7 mouse cellular contexts compared by ENCODE assay signal in genomic region chr6:118478957-118479708, GRCm38 (mm10). TPM values are rescaled to one million over a fixed set of nuclear protein-coding genes. Genes with fewer than 3 reads are reported as not detected.
DNase-seq lines count a peak whose midpoint lies in the region; ATAC-seq lines count a peak whose summit lies in the region.

TSS of gene Zfp9 (minus strand) at chr6:118479320.

- no peaks in the 10 kb centered on the region for H3K9me3 ChIP-seq in limb, embryonic 10.5 days (replicated peaks)
- no peaks in the 10 kb centered on the region for H3K9me3 ChIP-seq in midbrain, embryonic 11.5 days (ENCODE audit: control insufficient read depth, low read length)

- H3K9ac ChIP-seq in midbrain, embryonic 11.5 days (ENCODE audit: low read length): peak within 1 kb of the TSS; percentile 71

- peak within 1 kb of the TSS; percentile 91 for H3K27ac ChIP-seq in limb, embryonic 10.5 days
- H3K27ac ChIP-seq in midbrain, embryonic 11.5 days (ENCODE audit: low read depth, low read length): peak within 1 kb of the TSS; percentile 72

- peaks cover 13% of the 10 kb centered on the region for H3K4me1 ChIP-seq in limb, embryonic 10.5 days
- H3K4me1 ChIP-seq in midbrain, embryonic 11.5 days (ENCODE audit: control insufficient read depth, insufficient read depth, low read length): peaks cover 12% of the 10 kb centered on the region; the same call in 1 of the 2 replicates

- peak; percentile 90 to 92 for DNase-seq in adrenal gland, postnatal 36 days
- peak; percentile 83 for DNase-seq in embryo, embryonic 9.5 days (ENCODE audit: extremely low spot score)
- DNase-seq in heart, adult 11 months: peak; percentile 99
- DNase-seq in kidney, adult 18-20 months: peak; percentile 72
- peak; percentile 84 for DNase-seq in limb, embryonic 10.5 days (ENCODE audit: low spot score)
- peak; percentile 97 for DNase-seq in midbrain, embryonic 11.5 days (ENCODE audit: low spot score, missing footprints)
- DNase-seq in spleen, postnatal 14 days (ENCODE audit: low spot score in 2 of 2): peak; percentile 12 to 14

- peak within 1 kb of the TSS; percentile 76 for H3K4me3 ChIP-seq in limb, embryonic 10.5 days
- peak within 1 kb of the TSS; percentile 53 for H3K4me3 ChIP-seq in midbrain, embryonic 11.5 days (ENCODE audit: low read depth, low read length)

- ATAC-seq in midbrain, embryonic 11.5 days (ENCODE audit: low FRiP score): peak; percentile 89

- peak within 1 kb of the TSS; percentile 75 for H3K4me2 ChIP-seq in midbrain, embryonic 11.5 days

- peaks cover 12% of the 10 kb centered on the region for H3K36me3 ChIP-seq in limb, embryonic 10.5 days
- no peaks in the 10 kb centered on the region for H3K36me3 ChIP-seq in midbrain, embryonic 11.5 days (ENCODE audit: control insufficient read depth, insufficient read depth, low read length)

- under 1% methylated on average over 52 of the region's 57 CpGs for WGBS in limb, embryonic 10.5 days
- WGBS in midbrain, embryonic 11.5 days: under 1% methylated on average over 51 of the region's 57 CpGs

- peaks cover 12% of the 10 kb centered on the region for H3K27me3 ChIP-seq in limb, embryonic 10.5 days (ENCODE audit: low read depth, poor library complexity, severe bottlenecking)
- H3K27me3 ChIP-seq in midbrain, embryonic 11.5 days (ENCODE audit: control insufficient read depth, insufficient read depth, low read length): peaks cover 9% of the 10 kb centered on the region; the same call in 1 of the 2 replicates

RNA-seq across cellular contexts. Expression of gene Zfp9, which starts in this region (rescaled TPM):
- total RNA-seq in adrenal gland, postnatal 36 days (2021): 1 to 10 TPM; 4.1 to 5.7 TPM
- 8.0 and 11.7 TPM in 2 replicates for polyA plus RNA-seq in limb, embryonic 10.5 days (2016; fragmentation: Nextera tagmentation; extraction: Ambion mirVana)
- polyA plus RNA-seq in midbrain, embryonic 11.5 days (2014; fragmentation: Nextera tagmentation; extraction: Ambion mirVana): 9.4 and 12.5 TPM in 2 replicates

Comparison
In these comparisons a context has a peak if more than half of its experiments do, and no peak if none do; other contexts are left out.
1. Peak in every context shown above with its lines: DNase-seq, ATAC-seq, H3K4me3 ChIP-seq and H3K27ac ChIP-seq.
2. DNase-seq: peak in every context shown above with its lines; median percentile 99 in heart, adult 11 months; 97 in midbrain, embryonic 11.5 days; 91 in adrenal gland, postnatal 36 days; 84 in limb, embryonic 10.5 days; 83 in embryo, embryonic 9.5 days; 72 in kidney, adult 18-20 months; 13 in spleen, postnatal 14 days.